Mouse (Mus musculus) CD4-positive, CD25-positive, alpha-beta regulatory T cell (primary cell): ENCODE results near the gene Gm21789. TPM values are rescaled to one million over a fixed set of nuclear protein-coding genes. Genes with fewer than 3 reads are reported as not detected.

Experiments used
- polyA plus RNA-seq: library from polyadenylated mRNA; unstranded; fragments of 100-300 nt; shearing (Covaris generic); gene quantifications from one replicate; pipeline ENCODE4 v1.2.1, GENCODE M21; 2017

Gm21789 gene
- not detected for polyA plus RNA-seq

GRCm38 (mm10) chrX:32941468-32941867, at the start of gene Gm21789:
Gm21789 (plus strand) TSS chrX:32941768.

GRCm38 (mm10) chrX:32894325-32894724, 47.2 kb upstream of the Gm21789 start, which contains the start of gene Btbd35f30:
Btbd35f30 (plus strand) TSS chrX:32894625.

DNA sequence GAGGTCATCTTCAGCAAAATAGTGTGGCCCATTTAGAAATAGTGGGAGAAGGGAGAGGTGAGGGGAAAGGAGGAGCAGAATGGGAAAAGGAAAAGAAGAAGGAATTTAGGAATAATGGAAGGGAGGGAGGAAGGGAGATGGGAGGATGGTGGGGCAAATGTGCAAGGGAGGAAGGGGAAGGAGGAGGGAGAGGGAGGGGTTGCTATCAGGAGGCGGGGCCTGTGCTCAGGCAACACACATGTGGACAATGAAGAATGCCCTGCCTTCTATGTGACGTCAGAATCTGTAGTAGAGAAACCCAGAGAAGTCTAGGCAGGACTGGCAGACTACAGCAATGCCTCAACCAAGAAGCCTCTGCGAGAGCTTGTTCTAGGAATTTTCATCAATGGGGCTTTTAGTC, 32.0 kb downstream of the Gm21789 start, which contains the start of gene Btbd35f5:
Gene Btbd35f5 (plus strand): TSS at position 301 of the 400 bp plus-strand sequence.

Other genes starting within 250 kb of the Gm21789 start
- not detected for gene Btbd35f21, start 215.7 kb upstream of the Gm21789 start, polyA plus RNA-seq
- not detected for gene Btbd35f30, start 47.1 kb upstream of the Gm21789 start, polyA plus RNA-seq
- gene Btbd35f5, start 32.1 kb downstream of the Gm21789 start, polyA plus RNA-seq: not detected